Mouse (Mus musculus): Measurements from ENCODE around the gene Trpv3.
A peak's percentile ranks its signal among the peaks of the same experiment; 100 is the strongest.

The Trpv3 gene

DNA sequence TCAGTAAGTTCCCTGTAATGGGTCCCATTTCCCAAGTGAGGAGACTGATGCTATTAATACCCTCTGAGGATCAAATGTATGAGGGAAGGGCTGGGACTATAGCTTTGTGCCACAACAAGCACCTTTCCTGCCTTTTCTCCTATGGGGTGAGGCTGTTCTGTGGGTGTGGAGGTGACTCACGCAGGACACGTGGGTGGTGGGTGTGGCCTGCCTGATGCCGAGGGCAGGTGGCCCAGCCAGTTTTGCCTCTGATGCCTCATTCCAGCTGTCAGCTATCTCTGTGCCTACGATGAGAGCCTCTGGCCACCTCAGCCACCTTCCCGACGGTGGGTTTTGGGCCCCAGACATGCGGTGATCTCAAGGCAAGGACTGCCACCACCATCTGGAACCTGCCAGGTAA, at the start of gene Trpv3:
Trpv3 (plus strand) TSS at position 122 of the 400 bp plus-strand sequence.
- DNase-seq (ENCODE audit: low read depth, low spot score) = peak; percentile 24

- DNase-seq (ENCODE audit: low read depth, low spot score) = peak; percentile 11
These were observed 47.5 kb upstream of the Trpv3 start for GRCm38 (mm10) chr11:73219671-73220070.

DNA sequence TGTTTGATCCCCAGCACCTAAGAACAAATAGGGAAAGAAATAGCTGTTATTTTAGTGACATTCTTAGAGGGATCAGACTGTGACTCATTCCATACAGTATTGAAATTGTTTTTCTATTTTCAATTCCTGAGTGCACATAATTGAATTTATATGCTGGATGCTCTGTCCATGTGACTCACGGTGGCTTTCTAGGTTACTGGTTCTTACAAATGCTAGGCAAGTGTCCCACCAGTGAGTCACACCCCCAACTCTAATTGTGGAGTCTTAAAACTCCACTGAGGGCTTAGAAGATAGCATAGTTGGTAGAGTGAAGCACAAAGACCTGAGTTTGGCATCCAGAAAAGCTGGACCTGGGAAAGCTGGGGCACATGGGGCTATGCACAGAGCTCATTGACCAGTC, 46.5 kb upstream of the Trpv3 start:
- no peak for DNase-seq (ENCODE audit: low read depth, low spot score)

DNA sequence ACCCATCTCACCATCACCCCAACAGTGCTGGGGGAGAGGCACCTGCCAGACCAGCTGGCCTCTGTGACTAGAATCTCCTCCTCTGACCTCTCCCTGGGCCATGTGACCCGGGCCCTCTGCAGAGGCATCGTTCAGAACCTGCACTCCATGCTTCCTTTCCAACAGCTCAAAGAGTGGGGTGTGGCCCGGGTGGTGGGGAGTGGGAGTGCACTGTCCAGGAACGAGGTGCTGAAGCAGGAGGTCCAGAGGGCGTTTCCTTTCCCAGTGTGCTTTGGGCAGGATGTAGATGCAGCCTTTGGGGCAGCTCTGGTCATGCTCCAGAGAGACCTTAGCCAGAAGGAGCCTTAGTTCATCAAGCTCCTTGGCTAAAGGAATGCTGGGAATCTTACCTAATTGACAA, 44.3 kb upstream of the Trpv3 start:
- no peak for DNase-seq (ENCODE audit: low read depth, low spot score)

GRCm38 (mm10) chr11:73223966-73224365, 43.2 kb upstream of the Trpv3 start:
- DNase-seq (ENCODE audit: low read depth, low spot score) = peak; percentile 44

DNA sequence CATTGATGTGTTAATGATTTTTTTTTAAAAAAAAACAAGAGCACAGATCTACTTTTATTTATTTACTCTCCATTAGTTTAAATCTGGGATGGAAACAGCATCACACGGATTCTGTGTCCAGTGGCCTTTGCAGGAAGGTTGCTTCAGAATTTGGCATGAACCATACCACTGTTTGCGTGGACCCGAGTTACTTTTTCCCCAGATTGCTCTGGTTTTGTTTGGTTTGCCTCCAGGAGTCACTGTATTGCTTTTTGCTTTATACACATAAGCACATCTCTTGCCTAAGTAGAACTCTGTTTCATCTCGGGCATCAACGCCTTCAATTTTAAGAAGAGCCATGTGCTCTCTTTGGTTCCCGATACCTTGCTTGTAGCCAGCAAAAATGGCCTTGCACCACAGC, 41.3 kb upstream of the Trpv3 start:
- no peak for DNase-seq (ENCODE audit: low read depth, low spot score)

GRCm38 (mm10) chr11:73228881-73229280, 38.3 kb upstream of the Trpv3 start:
- no peak for DNase-seq (ENCODE audit: low read depth, low spot score)

DNA sequence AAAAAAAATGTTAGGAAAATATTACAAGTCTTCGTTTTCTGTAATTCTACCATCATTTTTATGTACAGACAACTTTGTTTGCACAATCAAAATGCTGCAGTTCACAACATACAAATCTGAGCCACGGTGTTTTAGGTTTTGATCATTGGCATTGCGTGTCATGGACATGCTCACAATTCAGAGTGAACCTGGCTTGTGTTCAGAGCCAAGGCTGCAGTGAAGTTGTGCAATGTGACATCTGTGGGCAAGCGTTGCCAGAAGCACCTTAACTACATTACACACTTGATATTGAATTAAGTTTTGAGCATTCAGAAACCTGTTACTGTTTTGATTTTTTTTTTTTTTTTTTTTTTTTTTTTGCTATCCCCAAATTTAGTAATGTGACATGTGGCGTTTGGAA, 37.1 kb upstream of the Trpv3 start:
- no peak for DNase-seq (ENCODE audit: low read depth, low spot score)

GRCm38 (mm10) chr11:73232513-73232912, 34.7 kb upstream of the Trpv3 start:
- no peak for DNase-seq (ENCODE audit: low read depth, low spot score)

- no peak for DNase-seq (ENCODE audit: low read depth, low spot score)
These were observed 33.2 kb upstream of the Trpv3 start, which contains the start of gene Trpv1 for GRCm38 (mm10) chr11:73233992-73234391. Gene Trpv1, plus strand, starts transcription at chr11:73234292.

DNA sequence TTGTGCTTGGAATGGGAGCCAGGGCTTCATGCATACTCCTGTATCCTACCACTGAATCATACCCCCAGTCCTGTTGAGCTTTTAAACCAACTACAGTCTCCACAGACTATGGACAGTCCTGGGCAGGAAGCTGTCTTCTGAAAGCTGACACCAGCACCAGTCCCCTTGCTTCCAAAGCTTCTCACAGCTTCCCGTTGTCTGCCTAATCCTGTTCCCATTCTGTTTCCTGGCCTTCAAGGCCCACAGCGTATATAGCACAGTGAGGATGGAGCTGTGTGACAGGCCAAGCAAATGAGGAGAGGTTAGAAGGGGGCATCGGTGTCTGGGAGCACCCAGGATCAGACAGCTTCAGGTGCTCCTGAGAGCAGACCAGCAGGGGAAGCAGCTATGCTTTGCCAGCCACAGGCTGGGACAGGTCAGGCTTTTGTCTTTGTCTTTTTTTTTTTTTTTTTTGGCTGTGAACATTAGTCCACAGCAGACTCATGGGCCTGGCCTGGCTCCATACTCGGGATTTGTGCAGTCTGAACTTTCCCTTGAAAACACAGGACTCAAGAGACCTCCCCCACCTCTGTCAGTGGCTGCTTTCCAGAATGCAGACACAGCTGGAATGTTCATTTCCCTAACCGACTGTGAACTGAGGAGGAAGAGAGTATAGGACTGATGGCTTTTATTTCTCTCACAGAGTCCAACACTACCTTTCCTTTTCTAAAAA, 31.0 kb upstream of the Trpv3 start:
- DNase-seq (ENCODE audit: low read depth, low spot score) = no peak

GRCm38 (mm10) chr11:73236731-73237130, 30.5 kb upstream of the Trpv3 start:
- DNase-seq (ENCODE audit: low read depth, low spot score) = no peak

GRCm38 (mm10) chr11:73242199-73242598, 25.0 kb upstream of the Trpv3 start:
- no peak for DNase-seq (ENCODE audit: low read depth, low spot score)

GRCm38 (mm10) chr11:73242777-73243176, 24.4 kb upstream of the Trpv3 start:
- no peak for DNase-seq (ENCODE audit: low read depth, low spot score)

DNA sequence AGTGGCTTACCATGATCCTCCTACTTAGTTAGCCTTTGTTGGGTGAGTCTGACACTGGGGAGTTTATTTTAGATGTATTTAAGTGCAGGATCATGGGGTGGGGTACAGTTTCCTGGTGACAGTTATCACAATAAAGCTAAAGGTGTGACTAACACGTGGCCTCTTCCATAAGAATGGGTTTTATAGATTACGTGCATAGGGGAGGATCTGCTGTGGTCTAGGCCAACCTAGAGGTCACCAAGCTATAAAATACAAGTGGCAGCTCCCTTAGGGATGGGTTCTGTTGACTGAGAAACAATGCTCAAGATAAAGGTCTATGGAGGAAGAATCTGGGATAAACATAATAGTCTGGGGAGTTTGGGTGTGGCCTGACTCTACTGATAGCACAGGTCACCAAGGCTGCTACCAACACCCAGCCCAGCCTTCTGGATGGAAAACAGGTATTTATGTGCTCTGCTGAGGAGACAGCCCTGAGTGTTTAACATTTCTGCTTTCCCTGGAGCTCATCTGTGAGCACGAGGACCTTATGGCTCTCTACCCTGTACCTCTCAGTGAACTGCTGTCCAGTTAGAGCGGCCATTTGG, 9.7 kb upstream of the Trpv3 start:
- DNase-seq (ENCODE audit: low read depth, low spot score) = no peak

DNA sequence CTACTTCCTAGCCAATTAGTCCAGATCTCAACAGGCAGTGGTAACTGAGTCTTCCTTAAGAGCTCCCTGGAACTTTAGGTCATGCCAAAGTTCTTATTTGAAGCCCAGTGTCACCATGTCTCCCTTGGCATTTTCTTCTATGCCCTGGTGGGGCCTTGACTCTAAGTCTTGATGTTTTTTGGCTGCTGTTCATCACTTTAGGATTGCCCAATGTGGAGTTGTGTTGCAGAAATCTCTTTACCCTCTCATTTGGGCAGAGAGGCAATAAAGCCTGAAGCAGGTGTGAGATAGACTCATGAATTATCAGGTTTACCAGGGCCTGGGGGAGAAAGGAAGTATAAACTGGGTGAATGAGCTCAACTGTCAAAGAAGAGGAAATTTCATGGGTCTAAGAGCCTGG, 8.5 kb upstream of the Trpv3 start:
- no peak for DNase-seq (ENCODE audit: low read depth, low spot score)

DNA sequence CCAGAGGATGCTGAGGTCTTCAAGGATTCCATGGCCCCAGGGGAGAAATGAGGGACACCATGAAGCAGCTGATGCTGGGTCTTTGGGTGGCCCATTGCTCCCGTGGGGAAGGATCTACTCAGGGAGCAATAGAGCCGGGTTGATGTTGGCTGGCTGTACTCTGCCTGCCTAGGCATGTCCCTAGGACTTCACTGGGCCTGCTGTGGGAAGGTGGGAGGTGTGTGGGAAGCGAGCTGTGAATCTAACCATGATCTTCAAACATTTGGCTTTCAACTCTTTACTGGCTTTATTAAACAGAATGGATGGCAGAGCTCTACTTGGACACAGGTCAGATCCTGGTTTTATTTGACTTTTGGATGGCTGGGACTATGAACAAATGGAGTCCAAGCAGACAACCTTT, 6.7 kb upstream of the Trpv3 start:
- DNase-seq (ENCODE audit: low read depth, low spot score) = no peak

- DNase-seq (ENCODE audit: low read depth, low spot score) = no peak
These were observed 5.8 kb upstream of the Trpv3 start for GRCm38 (mm10) chr11:73261385-73261784.

GRCm38 (mm10) chr11:73274821-73275220, 7.6 kb downstream of the Trpv3 start:
- DNase-seq (ENCODE audit: low read depth, low spot score) = no peak

DNA sequence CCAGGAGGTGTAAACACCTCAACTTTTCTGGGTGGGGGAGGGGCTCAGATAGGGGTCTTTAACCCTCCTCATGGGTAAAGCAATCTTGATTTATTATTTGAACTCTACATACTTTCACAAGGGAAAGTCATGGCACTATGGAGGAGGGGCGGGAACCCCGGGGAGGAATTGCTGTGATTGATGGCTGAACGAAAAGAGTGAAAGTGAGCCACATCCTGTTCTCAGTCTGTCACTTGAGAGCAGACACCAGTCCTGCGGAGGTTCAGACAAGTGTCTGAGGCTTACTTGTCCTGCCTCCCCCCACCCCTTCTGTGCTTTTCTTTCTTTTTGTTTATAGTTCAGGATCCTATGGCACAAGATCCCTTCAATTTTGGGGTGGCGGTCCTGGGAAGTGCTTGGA, 13.5 kb downstream of the Trpv3 start:
- peak; percentile 31 for DNase-seq (ENCODE audit: low read depth, low spot score)

DNA sequence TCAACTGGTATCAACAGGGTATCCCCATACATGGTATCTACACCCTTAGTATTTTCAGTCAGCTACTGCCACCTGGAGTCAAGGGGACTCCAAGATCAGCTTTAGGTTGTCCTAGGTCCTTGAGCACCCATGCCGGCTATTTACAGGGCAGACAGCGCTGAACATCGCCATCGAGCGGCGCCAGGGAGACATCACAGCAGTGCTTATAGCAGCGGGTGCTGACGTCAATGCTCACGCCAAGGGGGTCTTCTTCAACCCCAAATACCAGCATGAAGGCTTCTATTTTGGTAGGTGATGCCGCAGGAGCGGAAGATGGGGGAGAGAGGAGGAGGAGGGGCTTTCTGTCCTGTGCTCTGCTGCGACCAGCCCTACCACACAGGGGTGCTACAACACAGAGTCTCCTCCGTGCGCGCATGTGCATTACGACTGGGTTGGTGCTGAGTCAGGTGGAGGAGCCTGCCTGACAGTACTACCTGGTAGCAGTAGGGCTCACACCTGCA, 14.4 kb downstream of the Trpv3 start:
- DNase-seq (ENCODE audit: low read depth, low spot score) = peak; percentile 76

- no peak for DNase-seq (ENCODE audit: low read depth, low spot score)
These were observed 16.2 kb downstream of the Trpv3 start for GRCm38 (mm10) chr11:73283369-73283768.

GRCm38 (mm10) chr11:73283926-73284325, 16.7 kb downstream of the Trpv3 start:
- no peak for DNase-seq (ENCODE audit: low read depth, low spot score)
